Mouse (Mus musculus) kidney, postnatal 0 days (tissue): ENCODE data around the gene Zbtb40. TPM values are rescaled to one million over a fixed set of nuclear protein-coding genes. Genes with fewer than 3 reads are reported as not detected.
A peak's percentile ranks its signal among the peaks of the same experiment; 100 is the strongest.

Source experiments
- ATAC-seq: fragments of 200-750 bp; cut with Nextera tagmentation; replicated peaks from 2 replicates; pipeline ENCODE4 v1.8.0; 2017; ENCODE audit warnings: low read depth, moderate number of reproducible peaks, moderate TSS enrichment, moderate library complexity; ENCODE audit not compliant: low FRiP score
- DNase-seq: peaks from one replicate; pipeline ENCODE4 v3.0.0-alpha.2; 2016; ENCODE audit warnings: low spot score
- H3K27ac ChIP-seq: fragments of 300-500 bp; sonication (generic); 2 replicates; pipeline ENCODE4 v1.5.1; 2014; ENCODE audit warnings: mild to moderate bottlenecking
- H3K27me3 ChIP-seq: fragments of 300-500 bp; sonication (generic); 2 replicates; pipeline ENCODE4 v1.6.1; 2014; ENCODE audit warnings: low read length, mixed read lengths; ENCODE audit not compliant: insufficient read depth
- H3K36me3 ChIP-seq: fragments of 300-500 bp; sonication (generic); 2 replicates; pipeline ENCODE4 v1.6.1; 2014; ENCODE audit warnings: low read length, mixed read lengths; ENCODE audit not compliant: insufficient read depth
- H3K4me1 ChIP-seq: fragments of 300-500 bp; sonication (generic); replicated peaks from 2 replicates; pipeline ENCODE4 v1.6.1; 2014; ENCODE audit warnings: antibody characterized with exemption, low read length, mixed read lengths; ENCODE audit not compliant: insufficient read depth
- H3K4me2 ChIP-seq: fragments of 300-500 bp; sonication (generic); 2 replicates; pipeline ENCODE4 v1.6.1; 2014; ENCODE audit warnings: mild to moderate bottlenecking, low read length, moderate library complexity, mixed read lengths
- H3K4me3 ChIP-seq: fragments of 300-500 bp; sonication (generic); replicated peaks from 2 replicates; pipeline ENCODE4 v1.5.1; 2014; ENCODE audit warnings: low read depth, low read length
- H3K9ac ChIP-seq: fragments of 300-500 bp; sonication (generic); 2 replicates; pipeline ENCODE4 v1.6.1; 2014; ENCODE audit warnings: low read depth, low read length
- H3K9me3 ChIP-seq: fragments of 300-500 bp; sonication (generic); replicated peaks from 2 replicates; pipeline ENCODE4 v1.6.1; 2016; ENCODE audit warnings: low read length, inconsistent platforms, mixed read lengths
- CTCF ChIP-seq: IDR thresholded peaks from 2 replicates; pipeline ENCODE4 v1.5.1; 2016; ENCODE audit warnings: antibody characterized with exemption, low read depth, mild to moderate bottlenecking, moderate library complexity
- WGBS: fragments of 180-500 bp; shearing (Covaris S2); extraction: QIAGEN DNeasy Blood & Tissue Kit; methylation state at CpG from one replicate; pipeline ENCODE4 v1.1.7; 2014; 5-methylcytosine and 5-hydroxymethylcytosine counted together
- polyA plus RNA-seq: library from polyadenylated mRNA; unstranded; fragments of >200 nt; fragmentation: Nextera tagmentation; extraction: Ambion mirVana; gene quantifications from 2 replicates; pipeline ENCODE4 v1.2.1, GENCODE M21; 2015

Gene Zbtb40
- polyA plus RNA-seq, 1 experiment from 2014 or later = 1.8 TPM

- H3K9me3 ChIP-seq = no peaks in the 10 kb centered on the region
- H3K4me3 ChIP-seq = no peak overlapping the region
- peaks cover 37% of the 10 kb centered on the region for H3K27me3 ChIP-seq
- H3K27ac ChIP-seq = no peak overlapping the region
- TF ChIP-seq CTCF = no peak
- no peak overlapping the region for H3K4me2 ChIP-seq
- H3K4me1 ChIP-seq = no peaks in the 10 kb centered on the region; the same call in 1 of the 2 replicates
- H3K9ac ChIP-seq = no peak overlapping the region
- H3K36me3 ChIP-seq = no peaks in the 10 kb centered on the region
- ATAC-seq = no peak
- 66% methylated on average over 6 of the region's 6 CpGs for WGBS
- no peak for DNase-seq
Measured at GRCm38 (mm10) chr4:136954562-136954961, 94.0 kb downstream of the Zbtb40 start.

- ATAC-seq (no peak), DNase-seq (no peak)
- Histone ChIP-seq H3K9me3 (no peaks in the 10 kb centered on the region), H3K4me3 (no peak overlapping the region), H3K4me2 (no peak overlapping the region), H3K36me3 (no peaks in the 10 kb centered on the region), H3K4me1 (no peaks in the 10 kb centered on the region), H3K27me3 (no peaks in the 10 kb centered on the region), H3K27ac (no peak overlapping the region), H3K9ac (no peak overlapping the region)
- TF ChIP-seq CTCF = no peak
- 51% methylated on average over 10 of the region's 10 CpGs for WGBS
Measured at GRCm38 (mm10) chr4:136949266-136949989, 99.2 kb downstream of the Zbtb40 start.

- no peaks in the 10 kb centered on the region for H3K27me3 ChIP-seq
- DNase-seq = no peak
- no peaks in the 10 kb centered on the region for H3K9me3 ChIP-seq
- no peak; the same call in 1 of the 2 replicates for ATAC-seq
- H3K27ac ChIP-seq = no peak overlapping the region
- no peak overlapping the region for H3K9ac ChIP-seq
- WGBS = 52% methylated on average over 17 of the region's 17 CpGs
- no peak overlapping the region for H3K4me3 ChIP-seq
- TF ChIP-seq CTCF = no peak
- H3K36me3 ChIP-seq = no peaks in the 10 kb centered on the region
- H3K4me1 ChIP-seq = no peaks in the 10 kb centered on the region
- no peak overlapping the region for H3K4me2 ChIP-seq
Measured at GRCm38 (mm10) chr4:136945397-136945796, 103.2 kb downstream of the Zbtb40 start.

- ATAC-seq (peak; percentile 16; the same call in 1 of the 2 replicates), DNase-seq (peak; percentile 69)
- Histone ChIP-seq H3K4me1 (no peaks in the 10 kb centered on the region), H3K27me3 (no peaks in the 10 kb centered on the region), H3K36me3 (no peaks in the 10 kb centered on the region), H3K4me3 (no peak overlapping the region), H3K9ac (no peak overlapping the region), H3K4me2 (no peak overlapping the region), H3K9me3 (no peaks in the 10 kb centered on the region), H3K27ac (no peak overlapping the region)
- no peak for TF ChIP-seq CTCF
- WGBS = 66% methylated on average over 11 of the region's 11 CpGs
Measured at GRCm38 (mm10) chr4:136944558-136945350, 103.8 kb downstream of the Zbtb40 start.

- Histone ChIP-seq H3K27me3 (no peaks in the 10 kb centered on the region), H3K9me3 (no peaks in the 10 kb centered on the region), H3K4me3 (no peak overlapping the region), H3K27ac (no peak overlapping the region), H3K4me2 (no peak overlapping the region), H3K4me1 (no peaks in the 10 kb centered on the region), H3K36me3 (no peaks in the 10 kb centered on the region), H3K9ac (no peak overlapping the region)
- WGBS = 25% methylated on average over 13 of the region's 13 CpGs
- DNase-seq (no peak), ATAC-seq (no peak)
- TF ChIP-seq CTCF = no peak
Measured at GRCm38 (mm10) chr4:136943175-136943574, 105.4 kb downstream of the Zbtb40 start.

GRCm38 (mm10) chr4:136942761-136943160 is 105.8 kb downstream of the Zbtb40 start:
- DNase-seq = no peak
- TF ChIP-seq CTCF = no peak
- H3K27me3 ChIP-seq = no peaks in the 10 kb centered on the region
- no peak overlapping the region for H3K27ac ChIP-seq
- 29% methylated on average over 18 of the region's 18 CpGs for WGBS
- no peak for ATAC-seq
- H3K4me1 ChIP-seq = no peaks in the 10 kb centered on the region
- no peak overlapping the region for H3K4me3 ChIP-seq
- H3K36me3 ChIP-seq = no peaks in the 10 kb centered on the region
- H3K9me3 ChIP-seq = no peaks in the 10 kb centered on the region
- H3K9ac ChIP-seq = no peak overlapping the region
- H3K4me2 ChIP-seq = no peak overlapping the region
